Mouse (Mus musculus) adrenal gland, postnatal 36 days (tissue): ENCODE data around the gene Phlda3. TPM values are rescaled to one million over a fixed set of nuclear protein-coding genes. Genes with fewer than 3 reads are reported as not detected.

ENCODE experiments used
- total RNA-seq, 2 experiments: library from RNA; stranded (reverse); gene quantifications; 2 replicates each; pipeline ENCODE4 v1.2.3; 2021

Gene Phlda3
- total RNA-seq, 2 experiments from 2014 or later = 45.8 to 51.9 TPM

Other genes with a start within 250 kb of the Phlda3 start
- gene Nav1, start 158.8 kb upstream of the Phlda3 start, total RNA-seq = 10 to 100 TPM; 11.3 to 17.1 TPM
- 10 to 100 TPM; 73.3 to 99.3 TPM for gene Csrp1, start 46.1 kb upstream of the Phlda3 start, total RNA-seq
- gene Tnni1, start 13.3 kb downstream of the Phlda3 start, total RNA-seq = under 1 TPM in 1 of 2 experiments, not detected in 1; 0.33 TPM
- gene Lad1, start 52.5 kb downstream of the Phlda3 start, total RNA-seq = not detected
- 1 to 10 TPM; 2.5 to 2.6 TPM for gene Tnnt2, start 70.2 kb downstream of the Phlda3 start, total RNA-seq
- gene Pkp1, start 153.1 kb downstream of the Phlda3 start, total RNA-seq = not detected
- gene Igfn1, start 240.2 kb downstream of the Phlda3 start, total RNA-seq = under 1 TPM in 1 of 2 experiments, not detected in 1; 0.07 TPM
- gene Tmem9, start 242.0 kb downstream of the Phlda3 start, total RNA-seq = 10 to 100 TPM; 32.4 to 43.1 TPM